Mouse (Mus musculus) megakaryocyte, embryonic 14.5 days (primary cell): ENCODE data around the gene Rpusd1.

ENCODE experiments used
- FLI1 ChIP-seq: IDR thresholded peaks from 2 replicates; pipeline ENCODE4 v1.6.1; 2012; ENCODE audit warnings: low read length, inconsistent platforms, mixed read lengths
- GATA1 ChIP-seq: IDR thresholded peaks from 3 replicates; pipeline ENCODE4 v1.6.1; 2012; ENCODE audit warnings: mixed read lengths, low read length, inconsistent platforms, borderline replicate concordance

DNA sequence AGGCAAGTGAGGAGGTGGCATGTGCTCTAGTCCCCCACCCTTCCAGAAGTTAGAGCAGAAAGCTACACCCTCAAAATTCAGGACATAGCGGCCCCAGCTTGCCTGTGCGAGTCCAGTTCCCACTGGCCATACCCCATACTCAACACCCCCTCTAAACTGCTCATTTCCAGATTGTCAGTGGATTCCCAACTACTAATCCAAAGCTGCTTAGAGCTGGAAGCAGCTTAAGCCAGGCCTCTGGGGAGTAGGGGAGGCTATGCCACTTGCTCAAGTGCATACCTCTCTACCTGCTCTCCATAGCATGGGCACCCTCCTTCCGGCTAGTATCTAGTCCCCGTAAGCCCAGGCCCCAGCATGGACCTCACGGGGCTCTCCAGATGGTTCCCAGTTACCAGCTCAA is 6.0 kb upstream of the Rpusd1 start:
- TF ChIP-seq GATA1, result no peak
- TF ChIP-seq FLI1, result no peak
